In genomic region chr7:112534148-112534547, GRCm38 (mm10) we compare ENCODE assay signal across 22 mouse cellular contexts.
DNase-seq lines count a peak whose midpoint lies in the region; ATAC-seq and TF ChIP-seq lines count a peak whose summit lies in the region.
"Had no signal": no experiment of that assay in that cellular context is flagged by ENCODE, and none has a peak within 500 bp of the region (broad histone marks: within the 10 kb centered on the region; RNA-seq: fewer than 3 reads in every experiment).

No protein-coding gene starts in this region.

- no peaks in the 10 kb centered on the region for H3K9me3 ChIP-seq in heart, embryonic 11.5 days (replicated peaks; ENCODE audit: control insufficient read depth, low read length)
- no peaks in the 10 kb centered on the region for H3K9me3 ChIP-seq in limb, embryonic 13.5 days
- H3K9me3 ChIP-seq in limb, embryonic 10.5 days (replicated peaks): no peaks in the 10 kb centered on the region
- H3K9me3 ChIP-seq in liver, postnatal 0 days (ENCODE audit: low read length): no peaks in the 10 kb centered on the region
- H3K9me3 ChIP-seq: heart, embryonic 12.5 days; hindbrain, embryonic 10.5 days; liver, embryonic 13.5 days; midbrain, embryonic 12.5 days; neural tube, embryonic 12.5 days had no signal

- no peak for DNase-seq in heart, postnatal 36 days
- DNase-seq in limb, embryonic 10.5 days (ENCODE audit: low spot score): no peak
- no peak for DNase-seq in liver, postnatal 0 days
- DNase-seq in cerebellum, adult 8-10 months: no peak
- DNase-seq: B cell, adult 2 months; cerebellum, adult 9-11 months; gastrocnemius, postnatal 25 days; kidney, adult 9 months; liver, embryonic 13.5 days; right cerebral cortex, adult 18-20 months; thymus, adult 18-20 months; thymus, postnatal 4 days had no signal

- TF ChIP-seq EP300 in liver, postnatal 0 days (IDR thresholded peaks at IDR 0.05; ENCODE audit: low read depth): no peak

- WGBS in heart, embryonic 11.5 days (ENCODE audit: insufficient replicate concordance): 84% methylated on average over 3 of the region's 3 CpGs
- 79% methylated on average over 3 of the region's 3 CpGs for WGBS in limb, embryonic 13.5 days
- 87% methylated on average over 3 of the region's 3 CpGs for WGBS in limb, embryonic 10.5 days
- 76% methylated on average over 3 of the region's 3 CpGs for WGBS in liver, postnatal 0 days (ENCODE audit: insufficient replicate concordance)

- no peak overlapping the region for H3K4me3 ChIP-seq in heart, embryonic 11.5 days (ENCODE audit: low read depth, low read length)
- no peak overlapping the region for H3K4me3 ChIP-seq in limb, embryonic 13.5 days
- H3K4me3 ChIP-seq in limb, embryonic 10.5 days: no peak overlapping the region
- H3K4me3 ChIP-seq in embryonic fibroblast, embryonic 13.5 days (ENCODE audit: insufficient read depth, low read length): no peak overlapping the region
- no peak overlapping the region for H3K4me3 ChIP-seq in liver, postnatal 0 days (ENCODE audit: low read depth, low read length)
- H3K4me3 ChIP-seq: erythroblast, embryonic 14.5 days; heart, embryonic 12.5 days; hindbrain, embryonic 10.5 days; liver, embryonic 13.5 days; midbrain, embryonic 12.5 days; neural tube, embryonic 12.5 days had no signal

- H3K36me3 ChIP-seq in heart, embryonic 11.5 days (ENCODE audit: control insufficient read depth, insufficient read depth, low read length): no peaks in the 10 kb centered on the region
- no peaks in the 10 kb centered on the region for H3K36me3 ChIP-seq in limb, embryonic 13.5 days
- no peaks in the 10 kb centered on the region for H3K36me3 ChIP-seq in limb, embryonic 10.5 days
- no peaks in the 10 kb centered on the region for H3K36me3 ChIP-seq in liver, postnatal 0 days (replicated peaks; ENCODE audit: insufficient read depth, low read length)
- H3K36me3 ChIP-seq: hindbrain, embryonic 10.5 days; liver, embryonic 13.5 days; midbrain, embryonic 12.5 days; neural tube, embryonic 12.5 days had no signal

- TF ChIP-seq CTCF in embryonic fibroblast, embryonic 13.5 days (IDR thresholded peaks at IDR 0.05; ENCODE audit: borderline replicate concordance, insufficient read depth, low read length): no peak
- no peak for TF ChIP-seq CTCF in liver, postnatal 0 days (IDR thresholded peaks at IDR 0.05; ENCODE audit: low read depth)

- H3K27ac ChIP-seq in heart, embryonic 11.5 days (ENCODE audit: low read depth, low read length): 0 out of 2 replicates have a peak overlapping the region, but pooled peaks have one; percentile 4
- H3K27ac ChIP-seq in limb, embryonic 13.5 days: 0 out of 2 replicates have a peak overlapping the region, but pooled peaks have one; percentile 76
- H3K27ac ChIP-seq in limb, embryonic 10.5 days: no peak overlapping the region
- 0 out of 2 replicates have a peak overlapping the region, but pooled peaks have one; percentile 27 for H3K27ac ChIP-seq in embryonic fibroblast, embryonic 13.5 days (ENCODE audit: insufficient read depth, low read length)
- no peak overlapping the region for H3K27ac ChIP-seq in liver, postnatal 0 days (ENCODE audit: low read depth)
- H3K27ac ChIP-seq: liver, embryonic 13.5 days; neural tube, embryonic 12.5 days had no signal

- H3K4me1 ChIP-seq in heart, embryonic 11.5 days (ENCODE audit: control insufficient read depth, insufficient read depth, low read length): peaks cover 18% of the 10 kb centered on the region
- peaks cover 31% of the 10 kb centered on the region for H3K4me1 ChIP-seq in limb, embryonic 13.5 days
- H3K4me1 ChIP-seq in limb, embryonic 10.5 days: peaks cover 11% of the 10 kb centered on the region
- peaks cover 6% of the 10 kb centered on the region; the same call in 1 of the 2 replicates for H3K4me1 ChIP-seq in embryonic fibroblast, embryonic 13.5 days (ENCODE audit: control insufficient read depth, insufficient read depth, low read length)
- H3K4me1 ChIP-seq in liver, postnatal 0 days (ENCODE audit: insufficient read depth): no peaks in the 10 kb centered on the region; the same call in none of the 2 replicates
- H3K4me1 ChIP-seq: liver, embryonic 13.5 days had no signal

- ATAC-seq in heart, embryonic 11.5 days (replicated peaks; ENCODE audit: insufficient number of reproducible peaks, low FRiP score, low TSS enrichment): no peak; the same call in 1 of the 2 replicates
- ATAC-seq in limb, embryonic 13.5 days (ENCODE audit: low FRiP score, low read depth): no peak
- no peak for ATAC-seq in liver, postnatal 0 days
- ATAC-seq: hindbrain, postnatal 0 days; lung, postnatal 0 days had no signal

- no peak for TF ChIP-seq POLR2A in embryonic fibroblast, embryonic 13.5 days (IDR thresholded peaks at IDR 0.05; ENCODE audit: low read depth, low read length)

- no peak overlapping the region for H3K4me2 ChIP-seq in heart, embryonic 11.5 days
- H3K4me2 ChIP-seq in limb, embryonic 13.5 days (replicated peaks): no peak overlapping the region
- H3K4me2 ChIP-seq in liver, postnatal 0 days (ENCODE audit: low read depth, low read length): no peak overlapping the region
- H3K4me2 ChIP-seq: heart, embryonic 12.5 days; liver, embryonic 13.5 days; midbrain, embryonic 12.5 days; neural tube, embryonic 12.5 days had no signal

- no peak overlapping the region for H3K9ac ChIP-seq in heart, embryonic 11.5 days (ENCODE audit: low read depth, low read length)
- H3K9ac ChIP-seq in limb, embryonic 13.5 days: no peak overlapping the region
- no peak overlapping the region for H3K9ac ChIP-seq in liver, postnatal 0 days (replicated peaks)
- H3K9ac ChIP-seq: heart, embryonic 12.5 days; liver, embryonic 13.5 days; midbrain, embryonic 12.5 days; neural tube, embryonic 12.5 days had no signal

- H3K27me3 ChIP-seq in heart, embryonic 11.5 days (ENCODE audit: control insufficient read depth, insufficient read depth, low read length): no peaks in the 10 kb centered on the region
- no peaks in the 10 kb centered on the region for H3K27me3 ChIP-seq in limb, embryonic 13.5 days
- no peaks in the 10 kb centered on the region for H3K27me3 ChIP-seq in limb, embryonic 10.5 days (ENCODE audit: low read depth, poor library complexity, severe bottlenecking)
- no peaks in the 10 kb centered on the region for H3K27me3 ChIP-seq in liver, postnatal 0 days (ENCODE audit: insufficient read depth, low read length)
- H3K27me3 ChIP-seq: heart, embryonic 12.5 days; liver, embryonic 13.5 days; midbrain, embryonic 12.5 days; neural tube, embryonic 12.5 days had no signal

- intact Hi-C loops in heart, postnatal 36 days (cut with DNase I): no loop called here

Comparison
In these comparisons a context has a peak if more than half of its experiments do, and no peak if none do; other contexts are left out.
1. H3K27ac ChIP-seq: peak in heart, embryonic 11.5 days (single experiment), limb, embryonic 13.5 days (single experiment) and embryonic fibroblast, embryonic 13.5 days (single experiment); none in limb, embryonic 10.5 days (single experiment) and liver, postnatal 0 days (single experiment).